Mouse (Mus musculus) activated CD4-positive, CD25-positive, alpha-beta regulatory T cell, adult 4 months (primary cell): ENCODE measurements at regions not wholly inside any gene's neighbourhood (a gene's known extent, or its start where the extent isn't known, plus 50 kb on each side); places are given as distances from the start of the nearest gene placed in this dataset.

ENCODE experiments used
- ATAC-seq: one replicate; pipeline ENCODE4 v1.8.0; 2017

- no peak for ATAC-seq
These were observed 85.6 kb downstream of the Fgf18 start for GRCm38 (mm10) chr11:33061570-33061969.

- no peak for ATAC-seq
These were observed 86.8 kb downstream of the Fgf18 start for GRCm38 (mm10) chr11:33060352-33060751.

GRCm38 (mm10) chr11:33050216-33050615, 97.0 kb downstream of the Fgf18 start:
- ATAC-seq, result no peak

GRCm38 (mm10) chr11:33039854-33040792, 107.1 kb downstream of the Fgf18 start:
- no peak for ATAC-seq

- ATAC-seq, result no peak
These were observed 110.8 kb downstream of the Fgf18 start for GRCm38 (mm10) chr11:33036367-33036766.

- ATAC-seq, result no peak
These were observed 118.3 kb downstream of the Fgf18 start for GRCm38 (mm10) chr11:33028920-33029319.

- ATAC-seq, result no peak
These were observed 120.1 kb downstream of the Fgf18 start for GRCm38 (mm10) chr11:33027121-33027520.

GRCm38 (mm10) chr11:33013229-33014185, 133.7 kb downstream of the Fgf18 start:
- ATAC-seq, result no peak

- no peak for ATAC-seq
These were observed 134.6 kb downstream of the Fgf18 start for GRCm38 (mm10) chr11:33012384-33013160.

- no peak for ATAC-seq
These were observed 138.6 kb downstream of the Fgf18 start for GRCm38 (mm10) chr11:33008611-33009010.

GRCm38 (mm10) chr11:33007826-33008530, 139.2 kb downstream of the Fgf18 start:
- ATAC-seq, result no peak

- ATAC-seq, result no peak
These were observed 139.8 kb downstream of the Fgf18 start for GRCm38 (mm10) chr11:33007366-33007765.

GRCm38 (mm10) chr11:33005183-33005582, 142.0 kb downstream of the Fgf18 start:
- no peak for ATAC-seq

GRCm38 (mm10) chr11:33004603-33005002, 142.6 kb downstream of the Fgf18 start:
- ATAC-seq, result no peak

- ATAC-seq, result no peak
These were observed 147.4 kb downstream of the Fgf18 start for GRCm38 (mm10) chr11:32999684-33000255.

- ATAC-seq, result no peak
These were observed 148.3 kb downstream of the Fgf18 start for GRCm38 (mm10) chr11:32998687-32999605.

- no peak for ATAC-seq
These were observed 152.8 kb downstream of the Fgf18 start for GRCm38 (mm10) chr11:32994391-32994790.

- ATAC-seq, result no peak
These were observed 153.8 kb downstream of the Fgf18 start for GRCm38 (mm10) chr11:32993439-32993838.

- no peak for ATAC-seq
These were observed 156.1 kb downstream of the Fgf18 start for GRCm38 (mm10) chr11:32991036-32991616.

GRCm38 (mm10) chr11:32990201-32990600, 157.0 kb downstream of the Fgf18 start:
- ATAC-seq, result no peak
